Mouse (Mus musculus) forebrain, embryonic 14.5 days (tissue): ENCODE results near the gene Olfr781. TPM values are rescaled to one million over a fixed set of nuclear protein-coding genes. Genes with fewer than 3 reads are reported as not detected.
"Not testable (repeated sequence)": the region's sequence is repeated elsewhere in the genome, so short reads cannot be mapped to it uniquely, and the experiment has no call there.

Experiments used
- ATAC-seq: fragments of 200-750 bp; cut with Nextera tagmentation; 2 replicates; pipeline ENCODE4 v1.8.0; 2017; ENCODE audit warnings: mild to moderate bottlenecking, moderate library complexity
- DNase-seq: peaks from one replicate; pipeline ENCODE4 v3.0.0-alpha.2; 2015; ENCODE audit warnings: low spot score
- H3K27ac ChIP-seq: fragments of 300-500 bp; sonication (generic); 2 replicates; pipeline ENCODE4 v1.5.1; 2014; ENCODE audit warnings: low read depth, mild to moderate bottlenecking, control low read depth, low read length, moderate library complexity
- H3K27me3 ChIP-seq: fragments of 300-500 bp; sonication (generic); replicated peaks from 2 replicates; pipeline ENCODE4 v1.6.1; 2014; ENCODE audit warnings: low read length, control low read depth, mixed read lengths; ENCODE audit not compliant: control insufficient read depth, insufficient read depth
- H3K36me3 ChIP-seq: fragments of 300-500 bp; sonication (generic); 2 replicates; pipeline ENCODE4 v1.6.1; 2014; ENCODE audit warnings: low read length, control low read depth; ENCODE audit not compliant: control insufficient read depth, insufficient read depth
- H3K4me1 ChIP-seq: fragments of 300-500 bp; sonication (generic); 2 replicates; pipeline ENCODE4 v1.6.1; 2014; ENCODE audit warnings: antibody characterized with exemption, low read length, control low read depth; ENCODE audit not compliant: control insufficient read depth, insufficient read depth
- H3K4me2 ChIP-seq: fragments of 300-500 bp; sonication (generic); 2 replicates; pipeline ENCODE4 v1.6.1; 2014; ENCODE audit warnings: mild to moderate bottlenecking, control low read depth, low read length
- H3K4me3 ChIP-seq: fragments of 300-500 bp; sonication (generic); 2 replicates; pipeline ENCODE4 v1.5.1; 2014; ENCODE audit warnings: low read depth, low read length, control low read depth
- H3K9ac ChIP-seq: fragments of 300-500 bp; sonication (generic); 2 replicates; pipeline ENCODE4 v1.6.1; 2014; ENCODE audit warnings: mild to moderate bottlenecking, low read length, control low read depth, moderate library complexity
- H3K9me3 ChIP-seq: fragments of 300-500 bp; sonication (generic); replicated peaks from 2 replicates; pipeline ENCODE4 v1.6.1; 2016; ENCODE audit warnings: low read length, control low read depth, mixed read lengths; ENCODE audit not compliant: control insufficient read depth
- WGBS: fragments of 180-500 bp; shearing (Covaris S2); extraction: QIAGEN DNeasy Blood & Tissue Kit; methylation state at CpG from one replicate; pipeline ENCODE4 v1.1.7; 2014; 5-methylcytosine and 5-hydroxymethylcytosine counted together
- polyA plus RNA-seq: library from polyadenylated mRNA; unstranded; fragments of >200 nt; fragmentation: Nextera tagmentation; extraction: Ambion mirVana; gene quantifications from 2 replicates; pipeline ENCODE4 v1.2.1, GENCODE M21; 2014

Gene Olfr781
- polyA plus RNA-seq, result not detected in 2 replicates

GRCm38 (mm10) chr10:129328554-129328953 lies at the start of gene Olfr781:
TSS of gene Olfr781 (plus strand) at chr10:129328854.
- no peak for ATAC-seq
- Histone ChIP-seq H3K36me3 (no peaks in the 10 kb centered on the region), H3K4me3 (no peak within 1 kb of the TSS), H3K9ac (no peak within 1 kb of the TSS), H3K4me1 (no peaks in the 10 kb centered on the region), H3K9me3 (no peaks in the 10 kb centered on the region), H3K27ac (no peak within 1 kb of the TSS), H3K4me2 (no peak within 1 kb of the TSS), H3K27me3 (no peaks in the 10 kb centered on the region)
- DNase-seq, result no peak

- not testable (repeated sequence) for H3K4me3 ChIP-seq, H3K4me2 ChIP-seq, H3K36me3 ChIP-seq, H3K9me3 ChIP-seq, H3K27ac ChIP-seq, ATAC-seq, H3K27me3 ChIP-seq, H3K9ac ChIP-seq, H3K4me1 ChIP-seq, DNase-seq
- 65% methylated on average over 1 of the region's 1 CpGs for WGBS
Observed at GRCm38 (mm10) chr10:129312973-129313372, 15.7 kb upstream of the Olfr781 start.

- not testable (repeated sequence) for H3K9me3 ChIP-seq, H3K4me3 ChIP-seq, H3K27me3 ChIP-seq, DNase-seq, H3K4me2 ChIP-seq, H3K4me1 ChIP-seq, H3K27ac ChIP-seq, H3K36me3 ChIP-seq, ATAC-seq, H3K9ac ChIP-seq
- no CpG with 5 or more reads among the region's 1 CpGs for WGBS
Observed at GRCm38 (mm10) chr10:129313521-129313920, 15.1 kb upstream of the Olfr781 start.

- WGBS, result 91% methylated on average over 3 of the region's 3 CpGs
- no peak within 1 kb of the TSS for H3K9ac ChIP-seq
- no peak within 1 kb of the TSS for H3K4me2 ChIP-seq
- H3K4me3 ChIP-seq, result no peak within 1 kb of the TSS
- no peaks in the 10 kb centered on the region for H3K4me1 ChIP-seq
- H3K27me3 ChIP-seq, result no peaks in the 10 kb centered on the region
- no peaks in the 10 kb centered on the region for H3K9me3 ChIP-seq
- H3K36me3 ChIP-seq, result no peaks in the 10 kb centered on the region
- ATAC-seq (no peak), DNase-seq (no peak)
- no peak within 1 kb of the TSS for H3K27ac ChIP-seq
Observed at GRCm38 (mm10) chr10:129317817-129318216, 10.8 kb upstream of the Olfr781 start, which contains the start of gene Olfr780. TSS of gene Olfr780 (plus strand) at chr10:129318117.

- H3K27ac ChIP-seq, result no peak within 1 kb of the TSS
- H3K4me1 ChIP-seq, result no peaks in the 10 kb centered on the region
- no peaks in the 10 kb centered on the region for H3K36me3 ChIP-seq
- no peaks in the 10 kb centered on the region for H3K9me3 ChIP-seq
- no peak within 1 kb of the TSS for H3K4me3 ChIP-seq
- no peak within 1 kb of the TSS for H3K9ac ChIP-seq
- WGBS, result 91% methylated on average over 3 of the region's 3 CpGs
- ATAC-seq, result no peak
- H3K4me2 ChIP-seq, result no peak within 1 kb of the TSS
- DNase-seq, result no peak
- H3K27me3 ChIP-seq, result no peaks in the 10 kb centered on the region
Observed at GRCm38 (mm10) chr10:129348550-129348949, 19.9 kb downstream of the Olfr781 start, which contains the start of gene Olfr782. TSS of gene Olfr782 (plus strand) at chr10:129348850.

- not testable (repeated sequence) for H3K27me3 ChIP-seq, H3K9me3 ChIP-seq, DNase-seq, ATAC-seq, H3K4me3 ChIP-seq, H3K4me1 ChIP-seq, H3K4me2 ChIP-seq, H3K9ac ChIP-seq, H3K27ac ChIP-seq, H3K36me3 ChIP-seq
- 86% methylated on average over 2 of the region's 2 CpGs for WGBS
Observed at GRCm38 (mm10) chr10:129352475-129352874, 23.8 kb downstream of the Olfr781 start.

GRCm38 (mm10) chr10:129356496-129356895 lies 27.8 kb downstream of the Olfr781 start:
- H3K27me3 ChIP-seq, H3K4me1 ChIP-seq, H3K9me3 ChIP-seq, H3K9ac ChIP-seq, H3K4me3 ChIP-seq, DNase-seq, H3K4me2 ChIP-seq, H3K27ac ChIP-seq, H3K36me3 ChIP-seq, ATAC-seq: not testable (repeated sequence)
- WGBS, result 89% methylated on average over 4 of the region's 4 CpGs

GRCm38 (mm10) chr10:129357307-129357706 lies 28.7 kb downstream of the Olfr781 start:
- no peak for DNase-seq
- Histone ChIP-seq H3K9me3 (0 out of 2 replicates have a peak, but pooled peaks cover 3% of the 10 kb centered on the region), H3K27me3 (no peaks in the 10 kb centered on the region), H3K27ac (no peak overlapping the region), H3K4me2 (no peak overlapping the region), H3K4me3 (no peak overlapping the region), H3K4me1 (no peaks in the 10 kb centered on the region), H3K36me3 (no peaks in the 10 kb centered on the region), H3K9ac (no peak overlapping the region)
- no peak for ATAC-seq
- WGBS, result 82% methylated on average over 5 of the region's 5 CpGs

- not testable (repeated sequence) for ATAC-seq, H3K9ac ChIP-seq, H3K4me2 ChIP-seq, H3K4me3 ChIP-seq, H3K4me1 ChIP-seq, H3K27me3 ChIP-seq, H3K27ac ChIP-seq, H3K9me3 ChIP-seq, DNase-seq, H3K36me3 ChIP-seq
- 90% methylated on average over 5 of the region's 5 CpGs for WGBS
Observed at GRCm38 (mm10) chr10:129374051-129374450, 45.4 kb downstream of the Olfr781 start.
